Mouse (Mus musculus) ovary, adult 18-20 months (tissue): ENCODE results near the gene Ghr.

Experiments
- DNase-seq: peaks from one replicate; pipeline ENCODE4 v3.0.0; 2022; ENCODE audit warnings: low spot score, mixed read lengths

The Ghr gene

GRCm38 (mm10) chr15:3293477-3293876, 289.8 kb downstream of the Ghr start:
- no peak for DNase-seq

DNA sequence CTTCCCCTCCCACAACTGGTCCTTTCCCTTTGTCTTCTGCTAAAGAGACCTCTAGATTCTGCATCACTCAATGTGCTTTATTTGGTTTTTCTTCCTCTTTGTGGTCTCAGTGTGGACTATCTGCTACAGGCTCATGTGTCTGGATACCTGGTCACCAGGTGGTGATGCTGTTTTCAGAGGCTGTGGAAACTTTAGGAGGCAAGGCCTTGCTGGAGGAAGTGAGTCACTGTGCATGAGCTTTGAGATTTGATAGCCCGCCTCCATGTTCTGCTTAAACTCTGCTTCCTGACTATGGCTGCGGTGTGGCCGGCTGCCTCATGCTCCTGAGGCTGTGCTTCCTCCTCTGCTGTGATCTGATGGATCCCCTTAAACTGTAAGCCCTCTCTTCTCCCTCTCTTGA, 292.9 kb downstream of the Ghr start:
- DNase-seq: no peak

- no peak for DNase-seq
Measured at GRCm38 (mm10) chr15:3286032-3286431, 297.3 kb downstream of the Ghr start.

DNA sequence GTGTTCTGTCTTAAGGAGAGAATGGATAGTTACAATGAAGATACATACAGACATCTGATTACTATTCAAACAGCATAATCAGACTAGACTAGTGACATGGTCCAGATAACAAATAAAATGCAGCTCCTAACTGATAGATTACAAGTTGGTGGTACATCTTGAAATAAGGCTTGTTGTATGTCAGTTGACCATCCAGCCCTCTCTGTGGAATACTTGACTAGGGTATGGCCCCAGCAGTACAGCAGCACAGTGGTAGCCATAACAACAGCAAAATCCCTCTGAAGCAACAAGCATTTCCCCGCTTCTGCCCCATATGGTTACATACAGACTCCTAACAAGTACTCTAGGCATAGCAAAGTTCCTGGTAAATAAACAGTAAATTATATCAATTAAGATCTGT, 301.6 kb downstream of the Ghr start:
- no peak for DNase-seq

- DNase-seq: no peak
Measured at GRCm38 (mm10) chr15:3281216-3281615, 302.1 kb downstream of the Ghr start.

GRCm38 (mm10) chr15:3279242-3279641, 304.1 kb downstream of the Ghr start:
- no peak for DNase-seq

GRCm38 (mm10) chr15:3277391-3277790, 305.9 kb downstream of the Ghr start:
- no peak for DNase-seq

GRCm38 (mm10) chr15:3273191-3273590, 310.1 kb downstream of the Ghr start:
- DNase-seq: no peak

DNA sequence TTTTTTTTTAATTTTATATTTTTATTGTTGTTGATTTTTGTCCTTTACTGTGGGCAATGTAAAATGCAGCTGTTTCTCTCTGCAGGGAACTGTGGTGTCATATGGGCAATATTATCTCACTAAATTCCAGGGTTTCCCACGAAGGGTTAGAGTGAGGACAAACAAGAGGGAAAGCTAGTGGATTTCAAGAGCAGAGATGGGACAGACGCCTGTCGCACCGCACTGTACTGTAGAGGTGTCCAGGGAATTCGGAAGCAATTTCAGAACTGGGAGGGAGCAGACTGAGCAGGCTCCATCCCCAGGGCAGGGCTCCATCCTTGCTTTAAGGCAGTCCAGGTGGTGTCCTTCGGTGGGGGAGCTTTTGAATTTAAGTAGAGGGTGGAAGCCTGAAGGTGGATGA, 312.1 kb downstream of the Ghr start:
- no peak for DNase-seq

DNA sequence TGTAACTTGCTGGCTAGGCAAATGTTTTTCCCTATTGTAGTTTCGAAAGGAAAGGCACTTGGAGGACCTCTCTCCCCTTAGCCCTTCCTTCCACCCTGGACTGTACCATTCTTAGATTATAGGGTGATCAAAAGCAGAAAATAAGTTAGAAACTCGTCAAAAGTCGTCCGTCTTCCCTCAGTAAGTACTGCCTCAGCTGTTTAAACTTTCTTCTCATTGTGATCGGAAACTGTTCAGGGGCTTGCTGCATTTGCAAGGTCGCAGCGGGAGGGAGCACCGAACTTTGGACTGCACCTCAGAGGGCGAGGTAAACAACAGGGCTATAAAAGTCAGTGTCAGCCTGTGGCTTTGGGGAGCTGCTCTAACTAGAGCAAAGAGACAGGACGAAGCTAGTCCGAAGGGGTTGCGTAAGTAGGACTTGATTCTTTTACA, 312.6 kb downstream of the Ghr start:
- peak; percentile 68 for DNase-seq

DNA sequence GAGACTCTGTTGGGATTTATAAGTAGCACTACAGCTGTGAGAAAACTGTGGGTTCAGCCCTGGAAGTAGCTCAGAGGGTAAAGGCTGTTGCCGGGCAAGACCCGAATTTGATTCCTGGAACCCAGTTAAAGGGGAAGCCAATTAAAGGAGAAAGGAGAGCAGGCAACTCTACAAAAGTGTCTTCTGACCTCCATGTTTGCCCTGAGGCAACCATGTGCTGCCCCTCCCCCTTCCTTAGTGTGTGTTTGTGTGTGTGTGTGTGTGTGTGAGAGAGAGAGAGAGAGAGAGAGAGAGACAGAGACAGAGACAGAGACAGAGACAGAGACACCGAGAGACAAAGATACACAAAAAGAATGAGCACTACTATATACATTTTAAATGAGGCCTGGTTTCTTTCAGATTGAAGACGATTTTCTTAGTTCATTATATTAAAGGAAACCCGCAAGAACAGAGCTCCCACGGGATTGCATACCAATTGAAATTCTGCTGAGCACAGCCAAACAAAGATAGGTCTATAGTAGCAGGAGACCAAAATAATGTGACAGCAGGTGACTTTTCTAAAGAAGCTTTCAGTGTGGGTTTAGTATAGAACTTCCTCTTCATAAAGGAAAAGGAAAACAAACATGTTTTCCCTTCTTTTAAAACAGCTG, 313.2 kb downstream of the Ghr start:
- no peak for DNase-seq

GRCm38 (mm10) chr15:3269496-3269895, 313.8 kb downstream of the Ghr start:
- no peak for DNase-seq

GRCm38 (mm10) chr15:3268247-3268646, 315.0 kb downstream of the Ghr start, which contains the start of gene Selenop:
TSS of gene Selenop (plus strand) at chr15:3268547.
- no peak for DNase-seq
